Mouse (Mus musculus): ENCODE results near the gene Daam2.
A peak's percentile ranks its signal among the peaks of the same experiment; 100 is the strongest.

Daam2 gene

DNA sequence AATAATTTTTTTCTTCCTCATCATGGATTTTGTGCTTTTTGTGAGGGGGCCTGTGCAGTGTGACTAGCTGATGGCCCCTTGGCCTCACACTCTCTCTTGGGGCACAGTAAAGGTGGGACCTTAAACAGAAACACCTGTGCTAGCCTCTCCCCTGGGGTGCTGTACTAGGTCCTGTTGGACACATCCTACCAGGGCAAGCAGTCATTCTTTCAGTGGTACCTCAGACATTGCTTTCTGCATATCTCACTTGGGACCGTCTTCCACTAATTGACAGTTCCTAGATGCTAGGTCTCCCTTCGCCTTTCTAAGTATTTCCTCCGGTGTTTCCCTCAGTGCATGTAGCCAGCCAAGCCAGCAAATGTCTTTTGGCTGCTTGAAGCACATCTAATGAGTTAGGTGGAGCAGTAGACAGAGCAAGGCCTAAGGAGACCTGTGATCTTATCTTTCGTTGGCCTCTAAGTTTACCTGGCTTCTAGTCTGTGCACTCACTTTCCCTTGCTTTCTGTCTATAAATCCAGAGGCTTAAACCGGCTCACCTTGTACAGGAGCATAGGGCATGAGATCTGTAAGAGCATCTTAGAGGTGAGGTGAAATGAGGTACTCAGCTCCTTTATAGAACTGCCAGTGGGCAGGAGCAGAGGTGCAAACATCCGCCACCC is 134.5 kb downstream of the Daam2 start:
- DNase-seq: no peak

DNA sequence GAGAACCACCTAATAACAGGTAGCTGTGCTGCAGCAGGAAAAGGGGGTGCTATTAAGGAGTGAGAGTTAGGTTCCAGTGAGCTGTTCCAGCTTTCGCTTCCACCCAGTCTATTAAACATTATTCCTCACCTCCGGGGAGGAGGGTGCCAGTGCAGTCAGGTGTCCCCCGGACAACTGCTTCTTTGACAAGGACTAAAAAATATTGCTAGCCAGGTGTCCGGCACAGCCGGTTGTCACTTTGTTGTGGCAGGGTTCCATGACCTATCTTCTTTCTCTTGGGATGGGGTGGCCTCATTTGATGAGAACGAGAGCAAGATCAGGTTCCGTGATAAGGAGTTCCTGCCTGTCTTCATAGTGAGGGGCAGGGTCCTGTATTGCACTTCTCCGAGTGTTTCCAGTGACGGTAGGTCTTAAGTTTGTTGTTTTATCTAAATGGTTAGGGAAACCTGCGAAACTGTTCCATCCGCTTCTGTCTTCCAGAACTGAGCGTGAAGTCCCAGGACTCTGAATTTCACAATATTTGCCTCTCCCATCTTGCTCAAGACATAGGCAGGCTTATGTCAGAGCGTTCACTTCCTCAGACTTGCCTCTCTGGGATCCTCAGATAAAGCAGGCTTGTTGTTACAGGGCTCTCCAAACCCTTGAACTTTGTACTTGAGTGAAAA is 135.3 kb downstream of the Daam2 start:
- DNase-seq: peak in 1 of 2 experiments; percentile 52

GRCm38 (mm10) chr17:49428239-49428688 is 135.9 kb downstream of the Daam2 start, which contains the start of gene Mocs1:
Gene Mocs1, plus strand, starts transcription at chr17:49428362.
- DNase-seq: peak; percentile 97

DNA sequence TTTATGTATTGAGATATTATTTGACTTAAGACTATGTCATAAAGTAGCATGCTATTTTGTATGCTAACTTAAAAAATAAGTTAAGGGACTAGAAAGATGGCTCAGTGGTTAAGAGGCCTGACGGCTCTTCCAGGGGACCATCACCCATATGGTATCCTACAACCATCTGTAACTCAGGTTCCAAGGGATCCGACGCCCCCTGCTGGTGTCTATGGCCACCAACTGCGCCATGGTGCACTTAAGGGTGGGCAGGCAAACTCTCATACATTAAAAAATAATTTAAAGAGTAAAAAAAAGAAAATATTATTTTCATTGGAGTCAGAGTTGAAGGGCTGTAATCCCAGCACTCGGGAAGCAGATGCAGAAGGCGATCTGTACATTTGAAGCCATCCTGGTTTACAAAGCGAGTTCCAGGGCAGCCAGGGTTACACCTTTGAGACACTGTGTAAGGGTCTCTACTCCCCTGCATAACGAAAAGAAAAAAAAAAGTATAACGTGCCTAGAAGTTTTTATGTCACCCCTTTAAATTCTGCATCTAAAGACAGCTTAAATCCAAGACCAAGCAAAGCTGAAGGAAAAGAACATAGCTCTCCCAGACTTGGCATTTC is 136.4 kb downstream of the Daam2 start:
- DNase-seq: no peak

GRCm38 (mm10) chr17:49423872-49424271 is 140.3 kb downstream of the Daam2 start:
- no peak for DNase-seq

DNA sequence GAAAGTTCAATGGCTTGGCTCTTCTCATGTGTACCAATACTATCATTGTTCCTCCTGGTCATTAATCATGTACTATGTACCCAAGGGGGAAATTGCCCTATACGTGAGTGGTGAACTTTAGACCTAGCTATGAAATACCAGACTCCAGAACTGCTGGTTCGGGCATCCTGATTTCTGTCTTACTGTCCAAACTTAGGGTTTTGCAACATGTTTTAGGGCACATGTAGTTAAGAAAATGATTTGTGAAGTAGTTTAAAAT is 141.1 kb downstream of the Daam2 start:
- no peak for DNase-seq

- DNase-seq: no peak
Measured at GRCm38 (mm10) chr17:49422286-49423066, 141.7 kb downstream of the Daam2 start.

DNA sequence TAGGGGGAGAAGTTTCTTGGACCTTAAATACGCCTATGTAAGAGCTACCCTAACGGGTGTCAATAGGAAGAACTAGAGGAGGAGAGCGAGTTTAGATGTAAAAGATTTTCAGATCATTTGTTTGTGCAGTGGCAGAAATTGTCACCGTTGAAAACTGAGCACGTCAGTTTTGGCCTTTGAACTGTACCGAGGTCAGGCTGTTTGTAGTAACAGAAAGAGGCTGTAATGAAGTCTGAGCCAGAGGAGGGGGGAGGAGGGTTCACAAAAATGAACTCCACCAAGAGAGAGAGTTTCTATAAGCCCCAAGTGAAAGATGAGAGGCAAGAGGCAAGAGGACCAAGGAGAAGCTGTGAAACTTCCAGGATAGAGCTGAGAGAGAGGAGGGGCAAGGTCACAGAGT is 144.3 kb downstream of the Daam2 start:
- no peak for DNase-seq

- DNase-seq: no peak
Measured at GRCm38 (mm10) chr17:49416228-49416627, 147.9 kb downstream of the Daam2 start.

DNA sequence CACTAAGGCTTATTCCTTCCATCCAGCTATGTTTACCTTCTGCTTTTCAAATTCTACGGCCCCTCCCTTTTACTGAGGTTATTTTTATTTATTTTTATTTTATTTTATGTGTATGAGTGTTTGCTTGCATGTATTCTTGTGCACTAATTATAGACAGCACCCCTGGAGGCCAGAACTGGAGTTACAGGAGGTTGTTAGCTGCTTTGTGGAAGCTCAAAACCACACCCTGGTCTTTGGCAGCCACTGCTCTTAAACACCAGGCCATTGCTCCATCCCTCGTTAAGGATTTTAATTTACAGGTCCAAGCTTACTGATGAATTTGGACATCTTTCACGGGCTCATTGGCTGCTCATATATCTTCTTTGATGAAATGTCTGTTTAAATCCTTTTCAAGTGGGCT is 150.6 kb downstream of the Daam2 start:
- no peak for DNase-seq

GRCm38 (mm10) chr17:49412974-49413373 is 151.2 kb downstream of the Daam2 start:
- DNase-seq: no peak
